Mouse (Mus musculus): ENCODE data around the gene Lce1c. TPM values are rescaled to one million over a fixed set of nuclear protein-coding genes. Genes with fewer than 3 reads are reported as not detected.
"Not testable (repeated sequence)": the region's sequence is repeated elsewhere in the genome, so short reads cannot be mapped to it uniquely, and the experiment has no call there.

Gene Lce1c
- polyA plus RNA-seq, 1 experiment: not detected

- WGBS: 65% methylated on average over 2 of the region's 2 CpGs
These were observed 8.1 kb downstream of the Lce1c start, which contains the start of gene Lce1d for GRCm38 (mm10) chr3:92687110-92687509. Lce1d (minus strand) TSS chr3:92687210.

GRCm38 (mm10) chr3:92689154-92689553 is 10.1 kb downstream of the Lce1c start:
- not testable (repeated sequence) for H3K4me1 ChIP-seq (ENCODE audit: control insufficient read depth, insufficient read depth, insufficient read length); H3K27ac ChIP-seq (ENCODE audit: insufficient read depth, low read length); H3K36me3 ChIP-seq (ENCODE audit: control insufficient read depth, insufficient read depth, low read length); H3K4me3 ChIP-seq (ENCODE audit: extremely low read depth, insufficient read depth, insufficient read length); H3K27me3 ChIP-seq (ENCODE audit: control insufficient read depth, insufficient read depth, low read length)
- 84% methylated on average over 16 of the region's 16 CpGs for WGBS
- DNase-seq (ENCODE audit: low read depth in 1 of 2, low spot score in 2 of 2): peak in 1 of 2 experiments; percentile 14

More at GRCm38 (mm10) chr3:92687110-92687509, 8.1 kb downstream of the Lce1c start, which contains the start of gene Lce1d:
- no peaks in the 10 kb centered on the region for H3K4me1 ChIP-seq (ENCODE audit: control insufficient read depth, insufficient read depth, insufficient read length)
- H3K36me3 ChIP-seq (ENCODE audit: control insufficient read depth, insufficient read depth, low read length): no peaks in the 10 kb centered on the region
- DNase-seq (ENCODE audit: low read depth in 1 of 2, low spot score in 2 of 2): no peak
- H3K4me3 ChIP-seq (ENCODE audit: extremely low read depth, insufficient read depth, insufficient read length): no peak within 1 kb of the TSS
- H3K27me3 ChIP-seq (ENCODE audit: control insufficient read depth, insufficient read depth, low read length): no peaks in the 10 kb centered on the region
- H3K27ac ChIP-seq (ENCODE audit: insufficient read depth, low read length): no peak within 1 kb of the TSS
- TF ChIP-seq CTCF (IDR thresholded peaks at IDR 0.05; ENCODE audit: extremely low read depth, insufficient read depth, insufficient read length, insufficient replicate concordance) (no peak), POLR2A (IDR thresholded peaks at IDR 0.05; ENCODE audit: low read depth, low read length) (no peak)

DNA sequence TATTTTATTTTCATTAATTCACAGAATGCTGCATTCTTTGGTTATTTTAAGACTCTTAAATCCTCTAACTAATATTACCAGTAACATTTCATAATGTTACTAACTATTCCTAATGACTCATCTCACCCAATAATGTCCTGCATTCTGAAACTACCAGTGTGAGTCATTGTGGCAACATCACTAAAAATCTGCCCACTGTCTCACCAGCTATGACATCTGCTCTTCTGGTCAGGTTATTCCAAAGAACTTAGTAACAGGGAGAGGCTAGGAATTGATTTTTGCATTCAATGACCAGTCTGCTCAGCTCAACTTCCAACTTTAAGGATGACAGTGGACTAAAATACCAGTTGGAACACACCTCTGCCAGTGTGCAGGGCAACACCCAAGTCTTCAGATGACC is 12.6 kb downstream of the Lce1c start:
- H3K27ac ChIP-seq (ENCODE audit: insufficient read depth, low read length): no peak overlapping the region
- no peak for DNase-seq (ENCODE audit: low read depth in 1 of 2, low spot score in 2 of 2)
- no peak overlapping the region for H3K4me3 ChIP-seq (ENCODE audit: extremely low read depth, insufficient read depth, insufficient read length)
- H3K27me3 ChIP-seq (ENCODE audit: control insufficient read depth, insufficient read depth, low read length): no peaks in the 10 kb centered on the region
- TF ChIP-seq POLR2A (IDR thresholded peaks at IDR 0.05; ENCODE audit: low read depth, low read length) (no peak), CTCF (IDR thresholded peaks at IDR 0.05; ENCODE audit: extremely low read depth, insufficient read depth, insufficient read length, insufficient replicate concordance) (no peak)
- H3K36me3 ChIP-seq (ENCODE audit: control insufficient read depth, insufficient read depth, low read length): no peaks in the 10 kb centered on the region
- H3K4me1 ChIP-seq (ENCODE audit: control insufficient read depth, insufficient read depth, insufficient read length): no peaks in the 10 kb centered on the region

- H3K4me3 ChIP-seq (ENCODE audit: extremely low read depth, insufficient read depth, insufficient read length): no peak overlapping the region
- H3K36me3 ChIP-seq (ENCODE audit: control insufficient read depth, insufficient read depth, low read length): no peaks in the 10 kb centered on the region
- TF ChIP-seq CTCF (IDR thresholded peaks at IDR 0.05; ENCODE audit: extremely low read depth, insufficient read depth, insufficient read length, insufficient replicate concordance): no peak
- no peaks in the 10 kb centered on the region for H3K27me3 ChIP-seq (ENCODE audit: control insufficient read depth, insufficient read depth, low read length)
- DNase-seq (ENCODE audit: low read depth in 1 of 2, low spot score in 2 of 2): no peak
- WGBS: 25% methylated on average over 1 of the region's 1 CpGs
- H3K27ac ChIP-seq (ENCODE audit: insufficient read depth, low read length): no peak overlapping the region
- H3K4me1 ChIP-seq (ENCODE audit: control insufficient read depth, insufficient read depth, insufficient read length): no peaks in the 10 kb centered on the region
These were observed 15.6 kb downstream of the Lce1c start for GRCm38 (mm10) chr3:92694613-92695012.

- Histone ChIP-seq H3K36me3 (ENCODE audit: control insufficient read depth, insufficient read depth, low read length) (no peaks in the 10 kb centered on the region), H3K4me1 (ENCODE audit: control insufficient read depth, insufficient read depth, insufficient read length) (no peaks in the 10 kb centered on the region), H3K27me3 (ENCODE audit: control insufficient read depth, insufficient read depth, low read length) (no peaks in the 10 kb centered on the region), H3K27ac (ENCODE audit: insufficient read depth, low read length) (no peak within 1 kb of the TSS), H3K4me3 (ENCODE audit: extremely low read depth, insufficient read depth, insufficient read length) (no peak within 1 kb of the TSS)
- no peak for DNase-seq (ENCODE audit: low read depth in 1 of 2, low spot score in 2 of 2)
- TF ChIP-seq CTCF (IDR thresholded peaks at IDR 0.05; ENCODE audit: extremely low read depth, insufficient read depth, insufficient read length, insufficient replicate concordance) (no peak), POLR2A (IDR thresholded peaks at IDR 0.05; ENCODE audit: low read depth, low read length) (no peak)
- WGBS: 78% methylated on average over 2 of the region's 2 CpGs
These were observed 29.9 kb downstream of the Lce1c start, which contains the start of gene Lce1e for GRCm38 (mm10) chr3:92708974-92709373. Lce1e (minus strand) TSS chr3:92709074.

- H3K27me3 ChIP-seq (ENCODE audit: control insufficient read depth, insufficient read depth, low read length): no peaks in the 10 kb centered on the region
- H3K4me3 ChIP-seq (ENCODE audit: extremely low read depth, insufficient read depth, insufficient read length): no peak overlapping the region
- no peaks in the 10 kb centered on the region for H3K4me1 ChIP-seq (ENCODE audit: control insufficient read depth, insufficient read depth, insufficient read length)
- no peak for TF ChIP-seq POLR2A (IDR thresholded peaks at IDR 0.05; ENCODE audit: low read depth, low read length)
- no peak for TF ChIP-seq CTCF (IDR thresholded peaks at IDR 0.05; ENCODE audit: extremely low read depth, insufficient read depth, insufficient read length, insufficient replicate concordance)
- DNase-seq (ENCODE audit: low read depth in 1 of 2, low spot score in 2 of 2): no peak
- no peak overlapping the region for H3K27ac ChIP-seq (ENCODE audit: insufficient read depth, low read length)
- no peaks in the 10 kb centered on the region for H3K36me3 ChIP-seq (ENCODE audit: control insufficient read depth, insufficient read depth, low read length)
These were observed 36.1 kb downstream of the Lce1c start for GRCm38 (mm10) chr3:92715122-92715521.

DNA sequence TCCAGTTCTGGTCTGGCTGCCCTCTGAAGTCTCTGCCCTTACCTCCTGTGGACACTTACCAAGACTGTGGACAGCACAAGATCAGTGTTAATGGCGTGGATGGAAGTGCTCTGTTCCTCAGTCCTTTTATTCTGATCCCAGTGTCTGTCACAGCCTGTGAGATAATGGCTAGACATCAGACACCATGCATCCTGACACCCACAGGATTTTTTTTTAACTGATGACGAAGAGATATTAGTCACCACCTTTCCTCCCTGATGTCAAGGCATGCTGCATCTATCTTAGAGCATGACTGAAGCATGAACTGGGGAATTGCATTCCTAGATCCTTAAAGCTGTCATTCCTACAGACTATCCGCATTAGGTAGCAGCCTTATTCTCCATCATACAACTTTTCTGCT is 41.2 kb downstream of the Lce1c start, which contains the start of gene Lce1f:
Lce1f (minus strand) TSS at position 101 of the 400 bp plus-strand sequence.
- Histone ChIP-seq H3K36me3 (ENCODE audit: control insufficient read depth, insufficient read depth, low read length) (no peaks in the 10 kb centered on the region), H3K27me3 (ENCODE audit: control insufficient read depth, insufficient read depth, low read length) (no peaks in the 10 kb centered on the region), H3K27ac (ENCODE audit: insufficient read depth, low read length) (no peak within 1 kb of the TSS), H3K4me3 (ENCODE audit: extremely low read depth, insufficient read depth, insufficient read length) (no peak within 1 kb of the TSS), H3K4me1 (ENCODE audit: control insufficient read depth, insufficient read depth, insufficient read length) (no peaks in the 10 kb centered on the region)
- TF ChIP-seq POLR2A (IDR thresholded peaks at IDR 0.05; ENCODE audit: low read depth, low read length) (no peak), CTCF (IDR thresholded peaks at IDR 0.05; ENCODE audit: extremely low read depth, insufficient read depth, insufficient read length, insufficient replicate concordance) (no peak)
- DNase-seq (ENCODE audit: low read depth in 1 of 2, low spot score in 2 of 2): no peak
- WGBS: 73% methylated on average over 3 of the region's 3 CpGs

Measured in spleen, adult 2 months (tissue).